Mouse (Mus musculus) limb, embryonic 12.5 days (tissue): ENCODE data around the gene Ckb. TPM values are rescaled to one million over a fixed set of nuclear protein-coding genes. Genes with fewer than 3 reads are reported as not detected.

Experiments used
- ATAC-seq: fragments of 200-750 bp; cut with Nextera tagmentation; 2 replicates; pipeline ENCODE4 v1.8.0; 2017; ENCODE audit warnings: low read depth, moderate TSS enrichment; ENCODE audit not compliant: insufficient number of reproducible peaks, insufficient read depth, low FRiP score, low TSS enrichment
- H3K27ac ChIP-seq: fragments of 300-500 bp; sonication (generic); 2 replicates; pipeline ENCODE4 v1.5.1; 2016; ENCODE audit warnings: mild to moderate bottlenecking, moderate library complexity
- H3K27me3 ChIP-seq: fragments of 300-500 bp; sonication (generic); 2 replicates; pipeline ENCODE4 v1.6.1; 2016; ENCODE audit warnings: mild to moderate bottlenecking, moderate library complexity
- H3K36me3 ChIP-seq: fragments of 300-500 bp; sonication (generic); 2 replicates; pipeline ENCODE4 v1.6.1; 2016; ENCODE audit warnings: mild to moderate bottlenecking, moderate library complexity
- H3K4me1 ChIP-seq: fragments of 300-500 bp; sonication (generic); replicated peaks from 2 replicates; pipeline ENCODE4 v1.6.1; 2016
- H3K4me2 ChIP-seq: fragments of 300-500 bp; sonication (generic); 2 replicates; pipeline ENCODE4 v1.6.1; 2016; ENCODE audit warnings: mild to moderate bottlenecking, moderate library complexity
- H3K4me3 ChIP-seq: fragments of 300-500 bp; sonication (generic); replicated peaks from 2 replicates; pipeline ENCODE4 v1.5.1; 2016; ENCODE audit warnings: mild to moderate bottlenecking
- H3K9ac ChIP-seq: fragments of 300-500 bp; sonication (generic); replicated peaks from 2 replicates; pipeline ENCODE4 v1.6.1; 2016; ENCODE audit warnings: mild to moderate bottlenecking, moderate library complexity
- H3K9me3 ChIP-seq: fragments of 300-500 bp; sonication (generic); 2 replicates; pipeline ENCODE4 v1.6.1; 2016; ENCODE audit warnings: mild to moderate bottlenecking, moderate library complexity
- WGBS: fragments of 180-500 bp; shearing (Covaris S2); methylation state at CpG from one replicate; pipeline ENCODE4 v1.1.7; 2016; 5-methylcytosine and 5-hydroxymethylcytosine counted together
- polyA plus RNA-seq: library from polyadenylated mRNA; unstranded; fragments of >200 nt; fragmentation: Nextera tagmentation; extraction: Ambion mirVana; gene quantifications from 2 replicates; pipeline ENCODE4 v1.2.1, GENCODE M21; 2016

Gene Ckb
- polyA plus RNA-seq, 1 experiment from 2014 or later, result 112 TPM

GRCm38 (mm10) chr12:111677882-111678669, 5.9 kb upstream of the Ckb start, which contains the start of gene Trmt61a:
TSS of gene Trmt61a (plus strand) at chr12:111678105.
- H3K27ac ChIP-seq, result peak within 1 kb of the TSS; percentile 93
- peaks cover 22% of the 10 kb centered on the region; the same call in 1 of the 2 replicates for H3K36me3 ChIP-seq
- ATAC-seq, result peak; percentile 64
- no peaks in the 10 kb centered on the region for H3K9me3 ChIP-seq
- WGBS, result under 1% methylated on average over 51 of the region's 51 CpGs
- H3K4me1 ChIP-seq, result peaks cover 18% of the 10 kb centered on the region
- H3K9ac ChIP-seq, result peak within 1 kb of the TSS; percentile 61
- peaks cover 29% of the 10 kb centered on the region for H3K27me3 ChIP-seq
- H3K4me2 ChIP-seq, result peak within 1 kb of the TSS; percentile 97
- H3K4me3 ChIP-seq, result peak within 1 kb of the TSS; percentile 92

DNA sequence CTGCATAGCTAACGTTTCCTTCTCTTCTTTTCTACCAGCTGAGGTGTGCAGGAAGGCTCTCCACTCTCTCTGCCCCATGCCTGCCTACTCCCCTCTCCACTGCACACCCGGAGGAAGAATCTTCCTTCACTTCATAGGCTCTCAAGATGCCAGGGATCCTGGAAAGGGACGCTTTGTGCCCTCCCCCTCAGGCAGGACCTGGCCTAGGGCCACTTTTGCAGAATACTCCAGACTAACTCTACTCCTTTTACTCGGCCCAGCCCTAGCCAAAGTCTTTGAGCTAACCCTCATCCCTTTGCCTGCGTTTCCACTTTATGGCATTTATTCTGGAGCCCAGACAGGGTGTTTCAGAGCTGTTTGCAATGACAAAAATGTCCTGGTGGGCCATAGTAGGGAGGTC, 5.3 kb upstream of the Ckb start:
- Histone ChIP-seq H3K4me1 (peaks cover 24% of the 10 kb centered on the region), H3K4me2 (peak overlapping the region; percentile 97), H3K27me3 (peaks cover 35% of the 10 kb centered on the region), H3K9me3 (no peaks in the 10 kb centered on the region), H3K9ac (peak overlapping the region; percentile 61), H3K27ac (peak overlapping the region; percentile 93), H3K36me3 (peaks cover 16% of the 10 kb centered on the region; the same call in 1 of the 2 replicates), H3K4me3 (peak overlapping the region; percentile 92)
- 27% methylated on average over 5 of the region's 5 CpGs for WGBS
- ATAC-seq, result no peak; the same call in 1 of the 2 replicates

- Histone ChIP-seq H3K9me3 (no peaks in the 10 kb centered on the region), H3K4me3 (no peak overlapping the region), H3K27ac (no peak overlapping the region), H3K36me3 (peaks cover 4% of the 10 kb centered on the region; the same call in 1 of the 2 replicates), H3K9ac (no peak overlapping the region), H3K27me3 (peaks cover 50% of the 10 kb centered on the region), H3K4me2 (no peak overlapping the region), H3K4me1 (peaks cover 37% of the 10 kb centered on the region)
- 76% methylated on average over 6 of the region's 6 CpGs for WGBS
- ATAC-seq, result no peak
Observed at GRCm38 (mm10) chr12:111675797-111676580, 3.9 kb upstream of the Ckb start.

GRCm38 (mm10) chr12:111674850-111675486, 2.8 kb upstream of the Ckb start:
- Histone ChIP-seq H3K4me2 (no peak overlapping the region), H3K9me3 (no peaks in the 10 kb centered on the region), H3K36me3 (no peaks in the 10 kb centered on the region), H3K4me1 (peaks cover 46% of the 10 kb centered on the region), H3K27me3 (peaks cover 60% of the 10 kb centered on the region), H3K27ac (no peak overlapping the region), H3K9ac (no peak overlapping the region), H3K4me3 (no peak overlapping the region)
- WGBS, result 62% methylated on average over 2 of the region's 2 CpGs
- ATAC-seq, result no peak

DNA sequence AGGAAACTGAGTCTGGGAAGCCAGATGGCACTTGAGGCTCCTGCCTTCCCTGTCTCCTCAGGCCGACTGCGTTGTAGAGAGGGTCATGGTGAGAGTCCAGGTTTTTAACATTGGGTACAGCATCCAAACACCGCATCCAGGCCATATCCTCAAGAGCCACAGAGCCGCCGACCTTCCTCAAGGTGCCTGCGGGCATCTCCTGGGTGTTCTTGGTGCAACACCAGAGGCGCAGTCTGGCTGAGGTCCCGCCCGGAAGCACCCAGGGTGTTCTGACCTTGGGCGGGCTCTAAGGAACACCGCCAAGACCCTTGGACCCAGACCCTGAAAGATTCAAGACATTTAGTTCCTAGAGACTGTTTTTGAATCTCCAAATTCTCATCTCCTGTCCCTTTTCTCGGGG, 443 bp upstream of the Ckb start:
- H3K4me1 ChIP-seq, result peaks cover 43% of the 10 kb centered on the region
- H3K4me3 ChIP-seq, result peak overlapping the region; percentile 56
- no peak overlapping the region for H3K27ac ChIP-seq
- H3K9me3 ChIP-seq, result no peaks in the 10 kb centered on the region
- peaks cover 72% of the 10 kb centered on the region for H3K27me3 ChIP-seq
- no peaks in the 10 kb centered on the region for H3K36me3 ChIP-seq
- no peak for ATAC-seq
- no peak overlapping the region for H3K9ac ChIP-seq
- WGBS, result 8% methylated on average over 12 of the region's 12 CpGs
- H3K4me2 ChIP-seq, result peak overlapping the region; percentile 95

GRCm38 (mm10) chr12:111671431-111671902, 671 bp downstream of the Ckb start:
- no peaks in the 10 kb centered on the region for H3K36me3 ChIP-seq
- peak; percentile 9; the same call in 1 of the 2 replicates for ATAC-seq
- H3K4me2 ChIP-seq, result peak overlapping the region; percentile 95
- peak overlapping the region; percentile 56 for H3K4me3 ChIP-seq
- peaks cover 37% of the 10 kb centered on the region for H3K4me1 ChIP-seq
- H3K27ac ChIP-seq, result no peak overlapping the region
- under 1% methylated on average over 34 of the region's 34 CpGs for WGBS
- peaks cover 72% of the 10 kb centered on the region for H3K27me3 ChIP-seq
- H3K9ac ChIP-seq, result peak overlapping the region; percentile 53
- H3K9me3 ChIP-seq, result no peaks in the 10 kb centered on the region

DNA sequence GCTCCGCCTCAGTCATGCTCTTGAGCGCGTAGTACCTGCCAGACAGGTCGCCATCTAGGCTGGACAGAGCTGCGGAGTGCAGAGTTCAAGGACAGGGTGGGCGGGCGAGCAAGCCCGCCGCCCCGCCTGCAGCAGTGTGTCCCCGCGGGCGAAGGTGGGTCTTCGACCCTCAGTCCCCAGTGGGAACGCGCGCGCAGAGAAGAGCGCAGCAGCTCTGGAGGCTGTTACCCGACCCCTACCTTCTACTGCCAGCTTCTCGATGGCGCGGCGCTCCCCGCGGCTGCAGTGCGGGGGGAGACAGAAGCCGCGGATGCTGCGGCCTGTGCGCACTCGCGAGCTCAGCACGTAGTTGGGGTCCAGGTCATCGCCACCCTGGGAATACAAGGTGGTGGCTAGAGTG, 1.2 kb downstream of the Ckb start:
- Histone ChIP-seq H3K4me1 (peaks cover 37% of the 10 kb centered on the region), H3K4me3 (peak overlapping the region; percentile 56), H3K9me3 (no peaks in the 10 kb centered on the region), H3K4me2 (peak overlapping the region; percentile 95), H3K9ac (peak overlapping the region; percentile 53), H3K27me3 (peaks cover 70% of the 10 kb centered on the region), H3K27ac (0 out of 2 replicates have a peak overlapping the region, but pooled peaks have one; percentile 4), H3K36me3 (no peaks in the 10 kb centered on the region)
- no peak; the same call in 1 of the 2 replicates for ATAC-seq
- under 1% methylated on average over 35 of the region's 35 CpGs for WGBS

GRCm38 (mm10) chr12:111670371-111670971, 1.7 kb downstream of the Ckb start:
- Histone ChIP-seq H3K9me3 (no peaks in the 10 kb centered on the region), H3K27me3 (peaks cover 65% of the 10 kb centered on the region), H3K36me3 (no peaks in the 10 kb centered on the region), H3K4me2 (peak overlapping the region; percentile 95), H3K9ac (no peak overlapping the region), H3K4me3 (peak overlapping the region; percentile 56), H3K27ac (no peak overlapping the region), H3K4me1 (peaks cover 37% of the 10 kb centered on the region)
- WGBS, result 6% methylated on average over 28 of the region's 29 CpGs
- no peak for ATAC-seq

GRCm38 (mm10) chr12:111669961-111670360, 2.2 kb downstream of the Ckb start:
- no peaks in the 10 kb centered on the region for H3K9me3 ChIP-seq
- no peak overlapping the region for H3K9ac ChIP-seq
- H3K36me3 ChIP-seq, result no peaks in the 10 kb centered on the region
- H3K27me3 ChIP-seq, result peaks cover 60% of the 10 kb centered on the region
- H3K4me3 ChIP-seq, result peak overlapping the region; percentile 56
- ATAC-seq, result no peak
- H3K27ac ChIP-seq, result no peak overlapping the region
- H3K4me1 ChIP-seq, result peaks cover 37% of the 10 kb centered on the region
- 55% methylated on average over 8 of the region's 8 CpGs for WGBS
- H3K4me2 ChIP-seq, result peak overlapping the region; percentile 95; the same call in 1 of the 2 replicates

DNA sequence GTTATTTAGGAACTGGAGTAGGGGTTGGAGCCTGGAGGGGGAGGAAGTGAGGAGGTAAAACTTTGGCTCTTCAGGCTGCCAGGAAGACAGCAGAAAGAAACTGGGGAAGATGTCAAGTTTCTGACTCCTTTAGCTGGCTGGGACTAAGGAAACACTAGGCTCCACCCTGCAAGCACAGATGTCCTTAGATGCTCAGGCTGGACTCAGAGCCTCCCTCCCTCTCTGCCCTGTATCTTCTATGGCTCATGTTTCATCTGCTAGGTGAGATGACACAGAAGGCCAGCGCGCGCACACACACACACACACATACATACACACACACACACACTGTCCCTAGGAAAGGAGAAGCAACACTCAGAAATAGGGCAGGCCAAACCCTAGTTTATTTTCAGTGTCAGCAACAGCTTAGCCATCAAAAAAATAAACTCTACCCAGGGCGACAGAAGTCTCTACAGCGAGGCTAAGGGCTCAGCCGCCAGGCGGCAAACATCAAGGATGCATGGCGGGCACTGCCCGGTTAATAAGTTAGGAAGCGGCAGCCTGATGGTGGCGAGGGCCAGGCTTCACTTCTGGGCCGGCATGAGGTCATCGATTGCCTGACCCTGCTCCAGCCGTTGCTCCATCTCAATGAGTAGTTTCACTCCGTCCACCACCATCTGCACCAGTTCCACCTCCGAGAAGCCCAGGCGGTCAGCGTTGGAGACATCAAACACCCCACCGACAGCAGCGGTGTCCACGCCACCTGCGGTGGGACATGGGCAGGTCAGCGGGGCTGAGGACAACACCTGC, 2.9 kb downstream of the Ckb start:
- peak overlapping the region; percentile 70; the same call in 1 of the 2 replicates for H3K27ac ChIP-seq
- 66% methylated on average over 23 of the region's 23 CpGs for WGBS
- peaks cover 55% of the 10 kb centered on the region for H3K27me3 ChIP-seq
- H3K4me3 ChIP-seq, result 0 out of 2 replicates have a peak overlapping the region, but pooled peaks have one; percentile 27
- ATAC-seq, result no peak
- peak overlapping the region; percentile 48; the same call in 1 of the 2 replicates for H3K9ac ChIP-seq
- H3K4me1 ChIP-seq, result peaks cover 41% of the 10 kb centered on the region
- no peaks in the 10 kb centered on the region for H3K9me3 ChIP-seq
- H3K36me3 ChIP-seq, result no peaks in the 10 kb centered on the region
- H3K4me2 ChIP-seq, result peak overlapping the region; percentile 55
